Mouse (Mus musculus) hindbrain, embryonic 14.5 days (tissue): ENCODE results near the gene Olfr787. TPM values are rescaled to one million over a fixed set of nuclear protein-coding genes. Genes with fewer than 3 reads are reported as not detected.

Experiments used
- polyA plus RNA-seq: library from polyadenylated mRNA; unstranded; fragments of >200 nt; fragmentation: Nextera tagmentation; extraction: Ambion mirVana; gene quantifications from 2 replicates; pipeline ENCODE4 v1.2.1, GENCODE M21; 2014

Olfr787 gene
- polyA plus RNA-seq, 1 experiment from 2014 or later = not detected

Other genes with a start within 250 kb of the Olfr787 start
- gene Olfr774, start 225.7 kb upstream of the Olfr787 start, polyA plus RNA-seq = not detected in 2 replicates
- gene Olfr775, start 213.4 kb upstream of the Olfr787 start, polyA plus RNA-seq = not detected in 2 replicates
- gene Olfr776, start 202.7 kb upstream of the Olfr787 start, polyA plus RNA-seq = not detected in 2 replicates
- gene Olfr777, start 190.4 kb upstream of the Olfr787 start, polyA plus RNA-seq = not detected in 2 replicates
- gene Olfr780, start 143.7 kb upstream of the Olfr787 start, polyA plus RNA-seq = not detected in 2 replicates
- not detected in 2 replicates for gene Olfr781, start 133.0 kb upstream of the Olfr787 start, polyA plus RNA-seq
- not detected in 2 replicates for gene Olfr782, start 113.0 kb upstream of the Olfr787 start, polyA plus RNA-seq
- 0.09 and 0.10 TPM in 2 replicates for gene Olfr784, start 77.8 kb upstream of the Olfr787 start, polyA plus RNA-seq
- not detected in 2 replicates for gene Olfr785, start 56.4 kb upstream of the Olfr787 start, polyA plus RNA-seq
- gene Olfr786, start 34.6 kb upstream of the Olfr787 start, polyA plus RNA-seq = not detected in 2 replicates
- gene Olfr788, start 9.1 kb downstream of the Olfr787 start, polyA plus RNA-seq = not detected in 2 replicates
- gene Olfr789, start 22.9 kb downstream of the Olfr787 start, polyA plus RNA-seq = not detected in 2 replicates
- gene Olfr790, start 36.6 kb downstream of the Olfr787 start, polyA plus RNA-seq = not detected in 2 replicates
- gene Olfr791, start 59.9 kb downstream of the Olfr787 start, polyA plus RNA-seq = not detected in 2 replicates
- not detected in 2 replicates for gene Olfr792, start 77.3 kb downstream of the Olfr787 start, polyA plus RNA-seq
- gene Olfr794, start 105.8 kb downstream of the Olfr787 start, polyA plus RNA-seq = not detected in 2 replicates
- not detected in 2 replicates for gene Olfr796, start 150.7 kb downstream of the Olfr787 start, polyA plus RNA-seq
- not detected in 2 replicates for gene Olfr798, start 166.1 kb downstream of the Olfr787 start, polyA plus RNA-seq
- not detected in 2 replicates for gene Olfr799, start 175.6 kb downstream of the Olfr787 start, polyA plus RNA-seq
- not detected in 2 replicates for gene Olfr800, start 195.8 kb downstream of the Olfr787 start, polyA plus RNA-seq
- gene Olfr801, start 212.0 kb downstream of the Olfr787 start, polyA plus RNA-seq = not detected in 2 replicates
- gene Olfr802, start 226.3 kb downstream of the Olfr787 start, polyA plus RNA-seq = 0.05 TPM in 1 of 2 replicates, not detected in the other
- gene Olfr803, start 232.4 kb downstream of the Olfr787 start, polyA plus RNA-seq = not detected in 2 replicates
- gene Olfr804, start 241.3 kb downstream of the Olfr787 start, polyA plus RNA-seq = not detected in 2 replicates